Mouse (Mus musculus): ENCODE data around the gene Gm28308.

DNA sequence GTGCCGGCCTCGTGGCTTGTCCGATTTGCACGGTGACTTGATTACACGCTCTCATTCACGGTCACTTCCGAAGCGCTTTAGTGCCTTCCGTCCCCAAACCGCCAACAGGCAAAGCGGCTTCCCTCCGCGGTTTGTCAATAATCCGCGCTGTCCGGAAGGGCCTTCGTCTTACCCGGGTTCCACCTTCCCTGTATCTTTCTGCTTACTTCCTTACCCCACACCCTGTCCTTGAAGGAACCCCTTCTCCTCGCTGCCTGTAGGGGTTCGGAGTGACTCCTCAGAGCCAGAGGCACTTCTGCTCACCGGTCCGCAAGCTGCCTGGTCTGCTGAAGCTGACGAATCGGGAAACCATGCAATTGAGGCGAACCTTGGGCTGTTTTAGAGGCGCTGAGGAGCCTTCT, 33.3 kb upstream of the Gm28308 start:
- TF ChIP-seq CTCF (conservative IDR thresholded peaks at IDR 0.05; ENCODE audit: insufficient read depth, insufficient read length, low read depth, low read length) (no peak), POLR2A (IDR thresholded peaks at IDR 0.05; ENCODE audit: low read depth, low read length) (no peak)

Measured in kidney, adult 2 months (tissue).